Mouse (Mus musculus) heart, postnatal 4 days (tissue): Measurements from ENCODE around the gene Vstm2l. TPM values are rescaled to one million over a fixed set of nuclear protein-coding genes. Genes with fewer than 3 reads are reported as not detected.

Experiments used
- DNase-seq: peaks from one replicate; pipeline ENCODE4 v3.0.0; 2021
- total RNA-seq, 2 experiments: library from RNA; stranded (reverse); gene quantifications; 2 replicates each; pipeline ENCODE4 v1.2.3; 2021

Gene Vstm2l
- total RNA-seq, 2 experiments from 2014 or later: 0.32 TPM; not detected in 1

DNA sequence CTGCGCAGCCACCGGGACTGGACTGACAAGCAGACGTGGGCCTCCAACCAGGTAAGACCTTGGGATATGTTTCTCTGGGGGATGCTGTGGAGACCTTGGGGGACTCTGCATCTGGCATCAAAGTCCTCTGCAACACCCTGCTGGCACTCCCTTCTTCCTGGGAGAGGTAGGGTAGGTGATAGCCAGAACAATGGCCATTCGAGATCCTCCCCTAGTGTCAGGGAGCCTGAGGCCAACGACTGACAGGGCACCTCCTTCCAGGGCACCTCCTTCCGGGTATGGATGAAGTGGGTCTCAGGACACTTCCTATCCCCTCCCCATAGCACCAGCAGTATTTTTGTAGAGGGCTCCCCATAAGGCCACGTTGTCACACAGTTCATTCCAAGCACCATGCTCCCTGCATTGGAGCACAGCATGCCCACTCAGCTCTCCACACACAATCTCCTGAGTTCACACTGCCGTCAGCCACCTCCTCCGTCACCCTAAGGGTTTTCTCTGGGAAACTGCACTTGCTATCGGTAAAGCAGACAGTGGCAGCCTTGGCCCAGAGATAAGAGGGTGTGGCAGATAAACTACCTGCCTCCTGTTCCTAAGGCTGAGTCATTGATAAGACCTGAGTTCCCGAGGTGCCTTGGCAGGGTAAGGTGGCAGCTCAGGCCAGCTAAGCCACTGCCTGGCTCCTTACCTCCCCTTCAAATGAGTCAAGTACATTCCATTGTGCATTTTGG, 21.2 kb downstream of the Vstm2l start:
- DNase-seq: no peak

DNA sequence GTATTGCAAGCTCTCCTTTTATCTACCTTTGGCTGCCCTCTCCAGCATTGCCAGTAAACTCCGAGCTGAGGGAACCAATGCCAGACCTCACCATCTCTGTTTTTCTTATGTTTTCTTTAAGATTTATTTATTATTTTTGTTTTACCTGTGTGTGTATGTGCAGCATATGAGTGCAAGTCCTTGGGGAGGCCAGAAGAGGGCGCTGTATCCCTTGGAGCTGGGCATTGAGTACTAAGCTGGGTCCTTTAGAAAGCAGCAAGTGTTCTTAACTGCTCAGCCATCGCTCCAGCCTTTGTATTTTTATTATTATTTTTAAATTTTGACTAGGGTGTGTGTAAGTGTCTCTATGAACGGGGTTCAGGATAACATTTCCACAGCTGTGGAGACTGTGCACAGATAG, 22.2 kb downstream of the Vstm2l start:
- DNase-seq: no peak

GRCm38 (mm10) chr2:157940586-157941185, 26.2 kb downstream of the Vstm2l start:
- no peak for DNase-seq

- peak; percentile 87 for DNase-seq
These were observed 29.2 kb downstream of the Vstm2l start for GRCm38 (mm10) chr2:157943514-157944155.

DNA sequence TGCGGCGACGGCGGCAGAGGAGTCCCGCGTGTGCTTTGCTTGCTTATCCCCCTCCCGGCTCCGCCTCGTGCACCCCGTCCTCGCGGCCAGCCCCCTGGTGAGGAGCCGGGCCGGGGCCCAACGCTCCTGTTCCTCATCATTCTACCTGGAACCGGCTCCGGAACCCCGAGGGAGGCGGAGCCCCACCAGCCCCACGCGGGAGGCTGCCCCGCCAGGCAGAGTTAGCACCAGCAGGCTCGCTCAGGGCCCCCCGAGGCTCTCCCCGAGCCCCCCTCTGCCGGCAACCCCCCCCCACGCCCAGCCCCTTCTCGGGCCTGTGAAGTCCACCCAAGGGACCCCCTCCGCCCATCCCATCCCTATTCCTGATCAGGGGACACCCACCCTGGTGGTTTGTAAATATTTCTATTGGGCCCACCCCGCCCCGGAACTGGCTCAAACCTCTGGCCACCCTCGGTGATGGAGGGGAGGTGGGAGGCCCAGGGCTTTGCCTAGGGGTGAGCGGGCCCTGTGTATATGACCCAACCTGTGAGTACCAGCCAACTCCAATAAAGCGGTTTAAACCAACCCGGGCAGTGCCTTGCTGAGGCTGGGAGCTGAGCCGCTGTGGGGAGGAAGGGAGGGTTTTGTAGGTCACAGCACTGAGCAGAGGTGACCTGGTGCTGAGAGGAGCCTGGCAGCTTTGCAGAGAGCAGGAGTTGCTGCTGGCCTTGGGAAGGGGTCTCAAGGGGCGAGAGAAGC, 29.9 kb downstream of the Vstm2l start:
- DNase-seq: peak; percentile 19

DNA sequence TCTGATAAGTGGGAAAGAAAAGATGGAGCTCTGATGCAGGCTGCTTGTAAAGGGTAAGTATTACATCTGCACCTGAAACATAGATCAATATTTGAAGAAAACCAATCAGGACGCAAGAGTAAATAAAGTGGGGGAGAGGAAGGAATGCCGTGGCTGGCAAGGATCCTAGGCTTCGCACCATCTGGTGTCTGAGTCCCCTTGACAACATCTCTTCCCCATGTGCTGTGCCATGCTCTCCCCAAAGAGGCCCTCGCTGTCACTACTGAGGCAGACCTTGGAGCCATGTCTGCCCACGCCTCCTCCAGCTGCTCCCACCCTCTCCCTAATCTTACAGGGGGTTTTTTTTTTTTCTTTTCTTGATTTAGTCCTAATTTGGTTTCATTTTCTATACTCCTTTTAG, 39.5 kb downstream of the Vstm2l start:
- DNase-seq: no peak

GRCm38 (mm10) chr2:157957707-157958108, 43.3 kb downstream of the Vstm2l start:
- no peak for DNase-seq

DNA sequence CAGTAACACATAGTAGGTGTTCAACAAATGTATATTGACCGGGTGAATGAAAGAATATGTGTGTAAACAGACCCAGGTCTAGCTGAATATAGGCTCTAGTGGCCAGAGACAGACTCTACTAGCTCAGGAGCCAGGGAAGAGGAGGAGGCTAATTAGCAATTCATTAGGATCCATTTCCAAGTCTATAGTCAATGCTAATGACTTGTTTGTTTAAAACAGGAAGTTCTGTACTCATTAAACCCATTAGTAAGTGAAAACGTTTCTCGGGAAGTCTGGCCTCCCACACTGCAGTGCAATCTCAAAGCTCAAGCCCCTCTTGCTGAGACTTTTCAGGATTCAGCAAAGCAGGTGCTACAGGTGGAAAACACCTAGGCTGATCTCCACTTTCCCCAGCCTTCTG, 53.4 kb downstream of the Vstm2l start:
- DNase-seq: no peak

GRCm38 (mm10) chr2:157970124-157970523, 55.7 kb downstream of the Vstm2l start:
- DNase-seq: no peak

DNA sequence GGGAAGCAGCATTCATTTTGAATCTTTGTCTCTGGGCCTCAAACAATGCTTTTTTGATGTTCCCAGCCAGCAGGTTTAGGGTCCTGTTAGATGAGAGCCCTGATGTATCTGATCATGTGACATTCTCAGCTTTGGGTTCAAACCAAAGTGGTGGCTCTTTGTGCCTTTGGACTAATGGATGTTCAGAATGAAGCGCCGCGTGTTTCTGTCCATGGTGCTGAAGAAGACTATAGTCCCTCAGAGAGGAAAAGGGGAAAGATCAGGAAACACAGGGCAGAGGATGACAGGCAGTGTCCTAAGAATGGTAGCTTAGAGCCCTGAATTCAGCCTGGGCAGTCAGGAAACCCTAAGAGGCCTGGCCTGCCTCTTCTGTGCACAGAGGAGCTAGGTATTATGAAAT, 56.2 kb downstream of the Vstm2l start:
- DNase-seq: peak; percentile 76

DNA sequence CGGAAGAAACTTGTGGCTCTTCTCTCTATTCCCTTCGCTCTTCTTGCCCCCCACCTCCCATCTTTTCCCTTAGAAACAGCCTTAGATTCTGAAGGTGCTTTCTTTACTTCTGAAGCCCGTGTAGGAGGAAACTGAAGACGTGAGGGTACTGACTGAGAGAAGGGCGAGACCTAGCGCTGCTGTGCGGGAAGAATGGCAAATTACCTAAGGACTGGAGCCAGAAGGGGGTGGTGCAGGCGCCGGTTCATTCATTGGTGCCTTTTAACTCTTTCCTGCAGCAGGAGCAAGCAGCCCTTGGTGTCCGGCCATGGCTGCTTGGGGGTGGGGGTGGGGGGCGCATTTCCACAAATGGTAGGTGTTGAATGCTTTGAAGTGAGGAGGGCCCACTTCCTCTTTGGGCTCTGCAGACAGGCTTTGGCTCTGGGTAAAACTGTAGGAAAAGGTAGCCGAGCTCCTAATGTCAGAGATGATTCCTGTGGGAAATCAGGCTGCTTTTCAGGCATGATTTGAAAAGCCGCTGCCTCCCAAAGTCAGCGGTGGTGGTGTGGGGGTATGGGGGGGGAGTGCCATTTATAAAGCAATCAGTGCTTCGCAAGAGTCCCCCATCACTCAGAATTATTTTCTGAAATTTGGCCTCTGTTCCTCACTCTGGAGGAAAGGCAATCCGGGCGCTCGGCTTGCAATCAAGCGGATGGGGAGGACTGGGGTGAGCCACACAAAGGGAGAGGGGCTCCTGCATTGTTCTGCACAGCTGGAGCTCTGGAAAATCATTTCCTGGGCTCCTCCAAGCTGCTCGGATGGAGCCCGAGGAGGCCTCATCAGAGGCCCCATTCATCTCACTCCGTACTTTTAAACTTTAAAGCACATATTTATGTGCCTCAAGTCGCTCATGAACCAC, 60.4 kb downstream of the Vstm2l start:
- DNase-seq: no peak

DNA sequence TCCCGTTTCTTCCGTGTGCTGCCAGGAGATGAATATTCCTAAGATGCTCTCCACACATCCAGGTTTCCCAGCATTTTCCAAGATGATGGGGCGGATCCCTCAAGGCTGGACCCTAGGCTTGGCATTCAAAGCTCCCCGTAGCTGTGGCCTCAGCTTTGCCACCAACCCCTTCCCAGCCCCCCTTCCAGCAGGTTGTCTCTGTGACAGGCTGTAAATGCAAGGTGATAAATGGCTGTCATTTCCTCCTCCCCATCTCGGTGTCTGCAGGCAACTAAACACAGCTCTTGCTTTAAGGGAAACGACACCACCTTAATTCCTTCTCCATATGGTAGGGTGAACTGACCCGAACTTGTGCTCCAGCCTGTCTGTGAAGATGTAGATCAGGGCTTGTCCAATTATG, 61.1 kb downstream of the Vstm2l start:
- DNase-seq: no peak

- DNase-seq: no peak
These were observed 64.8 kb downstream of the Vstm2l start for GRCm38 (mm10) chr2:157979241-157979640.

DNA sequence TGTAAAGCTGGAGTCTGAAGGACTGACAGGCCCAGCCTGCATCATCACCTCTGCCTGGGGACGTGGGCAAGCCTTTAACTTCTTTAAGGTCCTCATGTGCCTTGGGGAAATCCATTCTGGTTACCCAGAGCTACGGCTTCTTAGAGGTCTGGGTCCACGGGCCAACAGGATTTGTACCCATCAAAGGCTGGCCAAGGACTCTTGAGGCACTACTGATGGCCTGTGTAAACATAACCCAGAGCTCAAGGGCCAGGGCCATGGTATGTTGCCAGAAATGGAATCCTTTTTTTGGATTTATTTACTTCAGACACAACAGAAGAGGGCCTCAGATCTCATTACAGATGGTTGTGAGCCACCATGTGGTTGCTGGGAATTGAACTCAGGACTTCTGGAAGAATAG, 68.3 kb downstream of the Vstm2l start:
- DNase-seq: no peak

- DNase-seq: no peak
These were observed 68.8 kb downstream of the Vstm2l start for GRCm38 (mm10) chr2:157983276-157983675.

- DNase-seq: no peak
These were observed 71.2 kb downstream of the Vstm2l start for GRCm38 (mm10) chr2:157985611-157986010.

DNA sequence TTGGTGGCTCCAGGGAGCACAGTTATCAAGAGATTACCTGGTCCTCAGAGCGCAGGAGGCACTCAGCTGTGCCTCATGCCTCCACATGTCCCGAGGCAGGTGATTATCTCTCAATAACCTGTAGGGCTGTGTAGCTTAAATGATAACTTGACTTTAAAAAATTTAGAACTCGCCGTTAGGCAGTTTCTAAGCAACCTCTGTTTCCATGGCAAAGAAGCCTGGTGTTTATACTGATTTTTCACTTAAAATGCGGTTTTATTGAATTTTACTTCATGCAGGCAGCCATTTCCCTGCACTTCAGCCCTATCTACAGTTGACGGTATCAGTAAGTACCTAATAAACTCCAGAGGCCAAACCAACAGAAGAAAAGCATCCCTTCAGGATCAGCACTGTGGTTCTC, 71.8 kb downstream of the Vstm2l start:
- DNase-seq: no peak

- no peak for DNase-seq
These were observed 74.2 kb downstream of the Vstm2l start for GRCm38 (mm10) chr2:157988416-157989190.

GRCm38 (mm10) chr2:157989946-157990345, 75.5 kb downstream of the Vstm2l start:
- peak; percentile 16 for DNase-seq

- DNase-seq: no peak
These were observed 76.6 kb downstream of the Vstm2l start for GRCm38 (mm10) chr2:157991026-157991425.

- DNase-seq: no peak
These were observed 78.0 kb downstream of the Vstm2l start for GRCm38 (mm10) chr2:157992501-157992900.
